Mouse (Mus musculus): ENCODE measurements around the gene Kcnn1. TPM values are rescaled to one million over a fixed set of nuclear protein-coding genes. Genes with fewer than 3 reads are reported as not detected.

Gene Kcnn1
- polyA plus RNA-seq, 1 experiment from 2014 or later = 1.4 TPM

DNA sequence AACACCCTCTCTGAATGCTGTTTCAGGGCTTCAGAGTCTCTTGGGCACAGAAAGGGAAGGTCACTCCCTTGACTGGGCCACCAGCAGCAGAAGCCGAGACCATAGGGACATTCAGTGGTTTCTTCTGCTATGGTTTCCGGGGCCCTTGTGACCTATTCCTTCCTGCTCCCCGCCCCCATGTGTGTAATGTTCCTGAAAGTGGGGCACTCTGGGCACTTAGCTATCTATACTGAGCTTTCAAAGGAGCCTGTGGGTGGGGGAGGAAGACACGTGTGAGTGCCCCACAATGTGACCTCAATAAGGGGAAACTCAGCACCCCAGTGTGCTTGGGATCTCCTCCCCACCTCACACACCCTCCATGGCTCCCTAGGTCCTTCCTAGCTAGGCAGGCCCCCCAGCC, 56.5 kb downstream of the Kcnn1 start:
- no peak overlapping the region for H3K4me3 ChIP-seq (replicated peaks; ENCODE audit: low read length)
- peaks cover 10% of the 10 kb centered on the region; the same call in 1 of the 2 replicates for H3K27me3 ChIP-seq (ENCODE audit: control insufficient read depth, insufficient read depth, low read length)
- H3K4me1 ChIP-seq (ENCODE audit: control insufficient read depth, insufficient read depth, low read length) = peaks cover 10% of the 10 kb centered on the region; the same call in 1 of the 2 replicates
- WGBS = 65% methylated on average over 4 of the region's 4 CpGs
- no peak overlapping the region for H3K9ac ChIP-seq (ENCODE audit: low read length)
- H3K9me3 ChIP-seq (replicated peaks; ENCODE audit: control insufficient read depth, low read length) = no peaks in the 10 kb centered on the region
- H3K4me2 ChIP-seq (ENCODE audit: low read depth, low read length) = no peak overlapping the region
- no peak for ATAC-seq (ENCODE audit: insufficient read depth, low FRiP score)
- no peaks in the 10 kb centered on the region for H3K36me3 ChIP-seq (ENCODE audit: control insufficient read depth, insufficient read depth, low read length)
- H3K27ac ChIP-seq (ENCODE audit: low read length) = no peak overlapping the region

GRCm38 (mm10) chr8:70804481-70805206, 58.4 kb downstream of the Kcnn1 start, which contains the start of gene Mast3:
Mast3 (minus strand) TSS chr8:70805054.
- Histone ChIP-seq H3K4me1 (ENCODE audit: control insufficient read depth, insufficient read depth, low read length) (peaks cover 10% of the 10 kb centered on the region; the same call in 1 of the 2 replicates), H3K9ac (ENCODE audit: low read length) (peak within 1 kb of the TSS; percentile 66), H3K9me3 (replicated peaks; ENCODE audit: control insufficient read depth, low read length) (no peaks in the 10 kb centered on the region), H3K4me3 (replicated peaks; ENCODE audit: low read length) (peak within 1 kb of the TSS; percentile 63), H3K27me3 (ENCODE audit: control insufficient read depth, insufficient read depth, low read length) (peaks cover 16% of the 10 kb centered on the region), H3K4me2 (ENCODE audit: low read depth, low read length) (peak within 1 kb of the TSS; percentile 96), H3K36me3 (ENCODE audit: control insufficient read depth, insufficient read depth, low read length) (no peaks in the 10 kb centered on the region), H3K27ac (ENCODE audit: low read length) (no peak within 1 kb of the TSS; the same call in 1 of the 2 replicates)
- 1% methylated on average over 45 of the region's 45 CpGs for WGBS
- peak; percentile 91 for ATAC-seq (ENCODE audit: insufficient read depth, low FRiP score)

GRCm38 (mm10) chr8:70803761-70804480, 59.1 kb downstream of the Kcnn1 start:
- no peaks in the 10 kb centered on the region for H3K36me3 ChIP-seq (ENCODE audit: control insufficient read depth, insufficient read depth, low read length)
- H3K4me2 ChIP-seq (ENCODE audit: low read depth, low read length) = peak overlapping the region; percentile 96
- H3K4me3 ChIP-seq (replicated peaks; ENCODE audit: low read length) = peak overlapping the region; percentile 63
- H3K9me3 ChIP-seq (replicated peaks; ENCODE audit: control insufficient read depth, low read length) = no peaks in the 10 kb centered on the region
- peaks cover 22% of the 10 kb centered on the region for H3K27me3 ChIP-seq (ENCODE audit: control insufficient read depth, insufficient read depth, low read length)
- ATAC-seq (ENCODE audit: insufficient read depth, low FRiP score) = 0 out of 2 replicates have a peak, but pooled peaks have one; percentile 6
- WGBS = 2% methylated on average over 47 of the region's 47 CpGs
- H3K27ac ChIP-seq (ENCODE audit: low read length) = no peak overlapping the region; the same call in 1 of the 2 replicates
- peaks cover 10% of the 10 kb centered on the region; the same call in 1 of the 2 replicates for H3K4me1 ChIP-seq (ENCODE audit: control insufficient read depth, insufficient read depth, low read length)
- H3K9ac ChIP-seq (ENCODE audit: low read length) = peak overlapping the region; percentile 66

DNA sequence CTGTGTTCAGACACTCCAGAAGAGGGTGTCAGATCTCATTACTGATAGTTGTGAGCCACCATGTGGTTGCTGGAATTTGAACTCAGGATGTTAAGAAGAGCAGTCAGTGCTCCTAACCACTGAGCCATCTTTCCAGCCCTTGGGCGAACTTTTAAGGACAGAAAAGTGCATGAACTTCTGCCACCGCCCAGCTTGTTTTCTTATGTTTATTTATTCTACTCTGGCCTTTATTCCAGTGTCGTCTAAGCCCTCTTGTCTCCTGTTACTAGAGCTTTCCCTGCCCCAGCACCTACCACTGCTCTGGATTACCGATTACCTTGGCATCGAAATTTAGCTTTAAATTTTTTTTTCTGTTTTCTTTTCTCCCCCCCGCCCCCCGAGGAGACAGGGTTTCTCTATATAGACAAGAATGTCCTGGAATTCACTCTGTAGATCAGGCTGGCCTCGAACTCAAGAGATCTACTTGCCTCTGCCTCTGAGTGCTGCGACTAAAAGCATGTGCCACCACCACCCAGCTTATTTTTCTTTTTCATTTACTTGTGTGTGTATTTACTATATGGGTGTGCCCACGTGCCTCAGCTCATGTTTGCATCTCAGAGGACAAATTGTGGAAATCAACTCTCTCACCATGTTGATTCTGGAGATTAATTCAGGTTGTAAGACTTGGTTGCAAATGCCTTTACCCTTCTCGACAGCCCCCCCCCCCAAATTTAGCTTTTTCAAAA, 60.1 kb downstream of the Kcnn1 start:
- Histone ChIP-seq H3K4me1 (ENCODE audit: control insufficient read depth, insufficient read depth, low read length) (peaks cover 18% of the 10 kb centered on the region), H3K27ac (ENCODE audit: low read length) (no peak overlapping the region), H3K9me3 (replicated peaks; ENCODE audit: control insufficient read depth, low read length) (no peaks in the 10 kb centered on the region), H3K4me3 (replicated peaks; ENCODE audit: low read length) (no peak overlapping the region), H3K27me3 (ENCODE audit: control insufficient read depth, insufficient read depth, low read length) (peaks cover 29% of the 10 kb centered on the region), H3K4me2 (ENCODE audit: low read depth, low read length) (no peak overlapping the region), H3K9ac (ENCODE audit: low read length) (no peak overlapping the region), H3K36me3 (ENCODE audit: control insufficient read depth, insufficient read depth, low read length) (no peaks in the 10 kb centered on the region)
- 56% methylated on average over 11 of the region's 11 CpGs for WGBS
- no peak for ATAC-seq (ENCODE audit: insufficient read depth, low FRiP score)

DNA sequence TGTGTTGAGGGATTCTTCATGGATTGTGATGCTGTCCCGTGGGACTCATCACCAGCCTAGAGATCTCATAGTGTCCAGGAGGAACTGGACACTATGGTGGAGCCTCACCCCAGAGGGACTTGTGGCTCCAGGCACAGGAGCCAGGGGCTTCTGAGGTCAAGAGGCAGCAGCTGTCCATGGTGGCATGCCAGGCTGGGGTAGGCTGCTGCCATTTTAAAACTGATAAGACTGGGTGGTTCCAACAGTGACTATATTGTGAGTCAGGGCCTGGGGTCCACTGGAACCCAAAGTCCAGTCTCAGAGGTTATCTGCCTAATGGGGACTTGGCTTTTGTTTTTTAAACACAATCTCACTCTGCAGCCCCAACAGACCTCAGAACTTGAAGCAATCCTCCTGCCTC, 61.2 kb downstream of the Kcnn1 start:
- Histone ChIP-seq H3K4me3 (replicated peaks; ENCODE audit: low read length) (no peak overlapping the region), H3K27ac (ENCODE audit: low read length) (no peak overlapping the region), H3K4me2 (ENCODE audit: low read depth, low read length) (no peak overlapping the region), H3K9ac (ENCODE audit: low read length) (no peak overlapping the region), H3K9me3 (replicated peaks; ENCODE audit: control insufficient read depth, low read length) (no peaks in the 10 kb centered on the region), H3K4me1 (ENCODE audit: control insufficient read depth, insufficient read depth, low read length) (peaks cover 21% of the 10 kb centered on the region), H3K36me3 (ENCODE audit: control insufficient read depth, insufficient read depth, low read length) (no peaks in the 10 kb centered on the region), H3K27me3 (ENCODE audit: control insufficient read depth, insufficient read depth, low read length) (peaks cover 29% of the 10 kb centered on the region)
- no peak for ATAC-seq (ENCODE audit: insufficient read depth, low FRiP score)
- 90% methylated on average over 1 of the region's 1 CpGs for WGBS

DNA sequence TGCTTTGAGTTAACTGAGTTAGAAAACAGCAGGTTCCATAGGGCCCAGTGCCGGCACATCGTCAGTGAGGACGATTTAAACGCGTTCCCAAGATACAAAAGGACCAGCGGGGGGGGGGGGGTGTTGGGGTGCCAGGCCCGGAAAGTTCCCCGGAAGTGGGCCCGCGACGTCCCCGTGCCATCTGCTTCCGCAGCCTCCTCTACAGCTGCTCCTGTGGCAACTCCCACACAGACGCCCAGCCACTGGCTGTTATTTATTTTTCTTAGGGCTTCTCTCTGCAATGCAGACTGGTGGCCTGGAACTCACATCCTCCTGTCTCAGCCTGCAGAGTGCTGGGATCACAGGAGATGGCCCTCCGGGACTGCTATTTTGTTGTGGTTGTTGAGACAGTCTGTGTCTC, 61.9 kb downstream of the Kcnn1 start:
- no peak overlapping the region for H3K9ac ChIP-seq (ENCODE audit: low read length)
- no peak overlapping the region for H3K27ac ChIP-seq (ENCODE audit: low read length)
- no peak overlapping the region for H3K4me3 ChIP-seq (replicated peaks; ENCODE audit: low read length)
- H3K27me3 ChIP-seq (ENCODE audit: control insufficient read depth, insufficient read depth, low read length) = peaks cover 29% of the 10 kb centered on the region
- no peaks in the 10 kb centered on the region for H3K9me3 ChIP-seq (replicated peaks; ENCODE audit: control insufficient read depth, low read length)
- H3K4me2 ChIP-seq (ENCODE audit: low read depth, low read length) = no peak overlapping the region
- H3K36me3 ChIP-seq (ENCODE audit: control insufficient read depth, insufficient read depth, low read length) = no peaks in the 10 kb centered on the region
- no peak for ATAC-seq (ENCODE audit: insufficient read depth, low FRiP score)
- H3K4me1 ChIP-seq (ENCODE audit: control insufficient read depth, insufficient read depth, low read length) = peaks cover 27% of the 10 kb centered on the region
- WGBS = 25% methylated on average over 15 of the region's 15 CpGs

GRCm38 (mm10) chr8:70800648-70801047, 62.4 kb downstream of the Kcnn1 start:
- Histone ChIP-seq H3K4me1 (ENCODE audit: control insufficient read depth, insufficient read depth, low read length) (peaks cover 27% of the 10 kb centered on the region), H3K9me3 (replicated peaks; ENCODE audit: control insufficient read depth, low read length) (no peaks in the 10 kb centered on the region), H3K4me2 (ENCODE audit: low read depth, low read length) (no peak overlapping the region), H3K27ac (ENCODE audit: low read length) (no peak overlapping the region), H3K36me3 (ENCODE audit: control insufficient read depth, insufficient read depth, low read length) (no peaks in the 10 kb centered on the region), H3K4me3 (replicated peaks; ENCODE audit: low read length) (no peak overlapping the region), H3K9ac (ENCODE audit: low read length) (no peak overlapping the region), H3K27me3 (ENCODE audit: control insufficient read depth, insufficient read depth, low read length) (peaks cover 29% of the 10 kb centered on the region)
- 54% methylated on average over 10 of the region's 10 CpGs for WGBS
- no peak for ATAC-seq (ENCODE audit: insufficient read depth, low FRiP score)

DNA sequence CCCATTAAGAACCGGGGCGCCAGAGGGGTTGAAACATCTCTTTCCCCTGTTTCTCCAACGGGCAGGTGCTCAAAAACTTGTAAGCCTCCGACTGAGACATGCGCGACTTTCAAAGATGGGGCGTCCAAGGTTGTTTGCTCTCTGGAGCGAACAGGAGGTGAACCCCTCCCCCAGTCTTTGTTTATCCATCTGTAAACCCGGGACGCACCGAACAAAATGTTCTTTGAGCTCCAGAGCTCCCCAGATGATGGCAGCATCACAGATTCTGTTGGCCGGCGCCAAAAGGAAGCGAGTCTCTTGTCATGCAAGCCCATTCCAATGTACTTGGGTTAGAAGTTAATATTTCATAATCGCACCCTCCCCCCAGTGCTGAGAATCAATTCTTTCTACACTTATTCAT, 64.8 kb downstream of the Kcnn1 start:
- Histone ChIP-seq H3K27me3 (ENCODE audit: control insufficient read depth, insufficient read depth, low read length) (peaks cover 22% of the 10 kb centered on the region), H3K9me3 (replicated peaks; ENCODE audit: control insufficient read depth, low read length) (no peaks in the 10 kb centered on the region), H3K36me3 (ENCODE audit: control insufficient read depth, insufficient read depth, low read length) (no peaks in the 10 kb centered on the region), H3K4me2 (ENCODE audit: low read depth, low read length) (peak overlapping the region; percentile 96), H3K9ac (ENCODE audit: low read length) (peak overlapping the region; percentile 68), H3K4me3 (replicated peaks; ENCODE audit: low read length) (peak overlapping the region; percentile 64), H3K27ac (ENCODE audit: low read length) (no peak overlapping the region), H3K4me1 (ENCODE audit: control insufficient read depth, insufficient read depth, low read length) (peaks cover 19% of the 10 kb centered on the region)
- ATAC-seq (ENCODE audit: insufficient read depth, low FRiP score) = no peak
- 10% methylated on average over 15 of the region's 15 CpGs for WGBS

All from stomach, embryonic 16.5 days (tissue).